Mouse (Mus musculus) forebrain, embryonic 15.5 days (tissue): ENCODE measurements around the gene Josd2. TPM values are rescaled to one million over a fixed set of nuclear protein-coding genes. Genes with fewer than 3 reads are reported as not detected.

Experiments
- ATAC-seq: fragments of 200-750 bp; cut with Nextera tagmentation; replicated peaks from 2 replicates; pipeline ENCODE4 v1.8.0; 2017; ENCODE audit warnings: mild to moderate bottlenecking, moderate TSS enrichment, moderate library complexity
- H3K27ac ChIP-seq: fragments of 300-500 bp; sonication (generic); replicated peaks from 2 replicates; pipeline ENCODE4 v1.5.1; 2015; ENCODE audit warnings: mild to moderate bottlenecking, inconsistent platforms
- H3K27me3 ChIP-seq: fragments of 300-500 bp; sonication (generic); 2 replicates; pipeline ENCODE4 v1.6.1; 2015; ENCODE audit warnings: inconsistent platforms
- H3K36me3 ChIP-seq: fragments of 300-500 bp; sonication (generic); 2 replicates; pipeline ENCODE4 v1.6.1; 2015; ENCODE audit warnings: mild to moderate bottlenecking, inconsistent platforms
- H3K4me1 ChIP-seq: fragments of 300-500 bp; sonication (generic); 2 replicates; pipeline ENCODE4 v1.6.1; 2015; ENCODE audit warnings: inconsistent platforms
- H3K4me2 ChIP-seq: fragments of 300-500 bp; sonication (generic); replicated peaks from 2 replicates; pipeline ENCODE4 v1.6.1; 2015; ENCODE audit warnings: mild to moderate bottlenecking, inconsistent platforms
- H3K4me3 ChIP-seq: fragments of 300-500 bp; sonication (generic); 2 replicates; pipeline ENCODE4 v1.5.1; 2015; ENCODE audit warnings: mild to moderate bottlenecking, inconsistent platforms
- H3K9ac ChIP-seq: fragments of 300-500 bp; sonication (generic); replicated peaks from 2 replicates; pipeline ENCODE4 v1.6.1; 2015; ENCODE audit warnings: mild to moderate bottlenecking, inconsistent platforms
- H3K9me3 ChIP-seq: fragments of 300-500 bp; sonication (generic); 2 replicates; pipeline ENCODE4 v1.6.1; 2016; ENCODE audit warnings: inconsistent platforms
- WGBS: fragments of 180-500 bp; shearing (Covaris S2); methylation state at CpG from one replicate; pipeline ENCODE4 v1.1.7; 2015; ENCODE audit warnings: mixed read lengths; 5-methylcytosine and 5-hydroxymethylcytosine counted together
- polyA plus RNA-seq: library from polyadenylated mRNA; unstranded; fragments of >200 nt; fragmentation: Nextera tagmentation; extraction: Ambion mirVana; gene quantifications from 2 replicates; pipeline ENCODE4 v1.2.1, GENCODE M21; 2015

Josd2 gene
- polyA plus RNA-seq, 1 experiment from 2014 or later, result 52.5 TPM

DNA sequence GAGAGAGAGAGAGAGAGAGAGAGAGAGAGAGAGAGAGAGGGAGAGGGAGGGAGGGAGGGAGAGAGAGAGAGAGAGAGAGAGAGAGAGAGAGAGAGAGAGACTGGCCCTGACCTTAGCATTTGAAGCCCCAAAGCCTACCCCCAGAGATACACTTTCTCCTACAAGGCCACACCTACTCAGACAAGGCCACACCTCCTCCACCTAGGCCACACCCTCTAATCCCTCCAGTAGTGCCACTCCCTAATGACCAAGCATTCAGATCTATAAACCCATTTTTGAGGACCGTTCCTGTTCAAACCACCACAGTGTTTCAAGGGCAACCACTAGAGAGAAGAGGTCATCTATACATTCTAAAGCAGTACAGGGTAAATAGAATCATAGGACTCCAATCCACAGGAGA, 11.5 kb upstream of the Josd2 start:
- peaks cover 59% of the 10 kb centered on the region for H3K36me3 ChIP-seq
- H3K27me3 ChIP-seq, result no peaks in the 10 kb centered on the region
- H3K9me3 ChIP-seq, result no peaks in the 10 kb centered on the region
- peaks cover 20% of the 10 kb centered on the region for H3K4me1 ChIP-seq
- ATAC-seq, result no peak
- H3K27ac ChIP-seq, result no peak overlapping the region
- H3K9ac ChIP-seq, result no peak overlapping the region
- WGBS, result 98% methylated on average over 1 of the region's 1 CpGs
- H3K4me3 ChIP-seq, result no peak overlapping the region
- H3K4me2 ChIP-seq, result no peak overlapping the region

DNA sequence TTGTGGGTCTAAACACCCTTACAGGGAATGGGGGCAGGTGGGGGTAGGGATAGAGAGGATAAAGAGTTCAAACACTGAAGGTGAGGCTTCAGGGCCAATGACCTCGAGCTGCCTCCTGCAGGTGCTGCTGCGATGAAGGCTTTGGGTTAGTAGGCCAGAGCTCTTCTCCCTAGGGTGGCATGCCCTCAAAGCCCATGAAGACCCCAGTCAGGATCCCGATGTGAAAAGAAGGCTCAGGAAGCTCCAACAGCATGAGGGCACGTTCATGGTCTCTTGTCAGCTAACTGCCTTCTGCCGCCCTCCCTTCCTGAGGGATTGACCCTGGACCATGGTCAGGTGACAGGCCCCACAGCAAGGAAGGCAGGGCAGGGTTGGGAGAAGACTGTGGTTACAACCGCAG, 7.7 kb upstream of the Josd2 start:
- Histone ChIP-seq H3K9ac (no peak overlapping the region), H3K36me3 (peaks cover 68% of the 10 kb centered on the region), H3K9me3 (no peaks in the 10 kb centered on the region), H3K4me1 (peaks cover 28% of the 10 kb centered on the region), H3K4me2 (no peak overlapping the region), H3K27me3 (no peaks in the 10 kb centered on the region), H3K4me3 (no peak overlapping the region), H3K27ac (no peak overlapping the region)
- ATAC-seq, result no peak
- 86% methylated on average over 6 of the region's 6 CpGs for WGBS

DNA sequence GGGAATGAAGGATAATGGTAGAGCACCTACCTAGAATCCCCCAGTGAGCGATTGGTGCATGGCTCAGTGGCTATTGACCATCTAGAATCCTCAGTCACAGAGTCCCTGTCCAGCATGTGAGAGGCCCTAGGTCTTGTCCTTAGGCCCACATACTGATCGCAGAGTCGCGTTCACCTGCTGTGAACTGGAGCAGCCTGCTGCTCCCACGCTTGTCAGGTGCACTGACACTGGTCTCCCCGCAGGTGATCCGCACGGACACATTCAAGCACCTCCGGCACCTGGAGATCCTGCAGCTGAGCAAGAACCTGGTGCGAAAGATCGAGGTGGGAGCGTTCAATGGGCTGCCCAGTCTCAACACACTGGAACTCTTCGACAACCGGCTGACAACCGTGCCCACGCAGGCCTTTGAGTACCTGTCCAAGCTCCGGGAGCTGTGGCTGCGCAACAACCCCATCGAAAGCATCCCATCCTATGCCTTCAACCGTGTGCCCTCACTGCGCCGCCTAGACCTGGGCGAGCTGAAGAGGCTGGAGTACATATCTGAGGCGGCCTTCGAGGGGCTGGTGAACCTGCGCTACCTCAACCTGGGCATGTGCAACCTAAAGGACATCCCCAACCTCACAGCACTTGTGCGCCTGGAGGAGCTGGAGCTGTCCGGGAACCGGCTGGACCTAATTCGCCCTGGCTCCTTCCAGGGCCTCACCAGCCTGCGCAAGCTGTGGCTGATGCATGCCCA, 6.8 kb upstream of the Josd2 start:
- H3K4me1 ChIP-seq, result peaks cover 33% of the 10 kb centered on the region
- H3K27ac ChIP-seq, result no peak overlapping the region
- H3K4me2 ChIP-seq, result no peak overlapping the region
- H3K27me3 ChIP-seq, result no peaks in the 10 kb centered on the region
- no peak for ATAC-seq
- H3K9ac ChIP-seq, result no peak overlapping the region
- no peak overlapping the region for H3K4me3 ChIP-seq
- WGBS, result 86% methylated on average over 31 of the region's 31 CpGs
- H3K9me3 ChIP-seq, result no peaks in the 10 kb centered on the region
- peaks cover 62% of the 10 kb centered on the region for H3K36me3 ChIP-seq

DNA sequence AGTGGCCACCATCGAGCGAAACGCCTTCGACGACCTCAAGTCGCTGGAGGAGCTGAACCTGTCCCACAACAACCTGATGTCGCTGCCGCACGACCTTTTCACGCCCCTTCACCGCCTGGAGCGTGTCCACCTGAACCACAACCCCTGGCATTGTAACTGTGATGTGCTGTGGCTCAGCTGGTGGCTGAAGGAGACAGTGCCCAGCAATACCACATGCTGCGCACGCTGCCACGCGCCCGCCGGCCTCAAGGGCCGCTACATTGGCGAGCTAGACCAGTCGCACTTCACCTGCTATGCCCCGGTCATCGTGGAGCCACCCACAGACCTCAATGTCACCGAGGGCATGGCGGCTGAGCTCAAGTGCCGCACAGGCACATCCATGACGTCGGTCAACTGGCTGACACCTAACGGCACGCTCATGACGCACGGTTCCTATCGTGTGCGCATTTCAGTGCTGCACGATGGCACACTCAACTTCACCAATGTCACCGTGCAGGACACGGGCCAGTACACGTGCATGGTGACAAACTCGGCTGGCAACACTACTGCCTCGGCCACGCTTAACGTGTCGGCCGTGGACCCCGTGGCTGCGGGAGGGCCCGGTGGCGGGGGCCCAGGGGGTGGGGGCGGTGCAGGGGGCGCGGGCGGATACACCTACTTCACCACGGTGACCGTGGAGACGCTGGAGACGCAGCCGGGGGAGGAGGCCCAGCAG, 6.1 kb upstream of the Josd2 start:
- 83% methylated on average over 57 of the region's 57 CpGs for WGBS
- peaks cover 33% of the 10 kb centered on the region for H3K4me1 ChIP-seq

DNA sequence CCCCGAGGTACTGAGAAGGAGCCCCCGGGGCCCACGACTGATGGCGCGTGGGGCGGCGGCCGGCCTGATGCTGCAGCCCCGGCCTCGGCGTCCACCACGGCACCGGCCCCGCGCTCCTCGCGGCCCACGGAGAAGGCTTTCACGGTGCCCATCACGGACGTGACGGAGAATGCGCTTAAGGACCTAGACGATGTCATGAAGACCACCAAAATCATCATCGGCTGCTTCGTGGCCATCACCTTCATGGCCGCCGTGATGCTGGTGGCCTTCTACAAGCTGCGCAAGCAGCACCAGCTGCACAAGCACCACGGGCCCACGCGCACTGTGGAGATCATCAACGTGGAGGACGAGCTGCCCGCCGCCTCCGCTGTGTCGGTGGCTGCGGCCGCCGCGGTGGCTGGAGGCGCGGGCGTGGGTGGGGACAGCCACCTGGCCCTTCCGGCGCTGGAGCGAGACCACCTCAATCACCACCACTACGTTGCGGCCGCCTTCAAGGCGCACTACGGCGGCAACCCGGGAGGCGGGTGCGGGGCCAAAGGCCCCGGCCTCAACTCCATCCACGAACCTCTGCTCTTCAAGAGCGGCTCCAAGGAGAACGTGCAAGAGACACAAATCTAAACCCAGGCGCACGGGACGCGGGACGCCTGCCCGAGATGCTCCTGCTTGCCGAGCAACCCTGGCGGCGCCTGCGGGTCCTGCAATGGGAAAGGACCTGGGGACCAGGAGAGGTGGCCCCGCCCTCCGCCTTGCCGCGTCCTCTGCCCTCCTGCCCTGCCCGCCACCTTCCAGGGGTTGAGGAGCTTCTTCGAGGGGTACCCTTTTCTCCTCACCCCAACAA, 5.3 kb upstream of the Josd2 start:
- H3K27ac ChIP-seq, result no peak overlapping the region
- ATAC-seq, result no peak
- H3K9me3 ChIP-seq, result no peaks in the 10 kb centered on the region
- H3K4me2 ChIP-seq, result no peak overlapping the region
- no peak overlapping the region for H3K9ac ChIP-seq
- peaks cover 49% of the 10 kb centered on the region for H3K36me3 ChIP-seq
- WGBS, result 40% methylated on average over 77 of the region's 77 CpGs
- H3K4me3 ChIP-seq, result no peak overlapping the region
- peaks cover 40% of the 10 kb centered on the region for H3K4me1 ChIP-seq
- no peaks in the 10 kb centered on the region for H3K27me3 ChIP-seq

More for the DNA sequence above, 6.1 kb upstream of the Josd2 start:
- Histone ChIP-seq H3K4me3 (no peak overlapping the region), H3K27ac (no peak overlapping the region), H3K36me3 (peaks cover 57% of the 10 kb centered on the region), H3K9me3 (no peaks in the 10 kb centered on the region), H3K27me3 (no peaks in the 10 kb centered on the region), H3K4me2 (no peak overlapping the region), H3K9ac (no peak overlapping the region)
- ATAC-seq, result no peak

DNA sequence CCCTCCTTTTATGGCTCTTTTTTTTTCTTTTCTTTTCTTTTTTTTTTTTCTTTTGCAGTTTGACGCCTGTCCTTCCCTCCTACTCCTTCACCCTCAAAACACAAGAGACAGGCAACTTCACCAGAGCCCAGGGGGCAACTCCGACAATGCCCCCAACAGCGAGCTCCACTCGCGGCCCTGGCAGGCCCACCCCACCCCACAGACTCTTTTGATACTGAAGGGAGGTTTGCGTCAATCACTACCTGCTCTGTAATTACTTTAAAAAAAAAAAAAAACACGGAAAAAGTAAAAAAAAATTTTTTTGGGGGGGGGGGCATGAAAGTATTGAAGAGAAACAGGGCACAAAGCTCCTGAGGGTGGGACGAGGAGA, 4.7 kb upstream of the Josd2 start:
- WGBS, result 55% methylated on average over 8 of the region's 8 CpGs
- peaks cover 44% of the 10 kb centered on the region for H3K36me3 ChIP-seq
- peaks cover 42% of the 10 kb centered on the region for H3K4me1 ChIP-seq
- no peak overlapping the region for H3K4me3 ChIP-seq
- no peak overlapping the region for H3K4me2 ChIP-seq
- H3K9me3 ChIP-seq, result no peaks in the 10 kb centered on the region
- no peak for ATAC-seq
- no peak overlapping the region for H3K9ac ChIP-seq
- no peaks in the 10 kb centered on the region for H3K27me3 ChIP-seq
- H3K27ac ChIP-seq, result peak overlapping the region; percentile 72; the same call in 1 of the 2 replicates

DNA sequence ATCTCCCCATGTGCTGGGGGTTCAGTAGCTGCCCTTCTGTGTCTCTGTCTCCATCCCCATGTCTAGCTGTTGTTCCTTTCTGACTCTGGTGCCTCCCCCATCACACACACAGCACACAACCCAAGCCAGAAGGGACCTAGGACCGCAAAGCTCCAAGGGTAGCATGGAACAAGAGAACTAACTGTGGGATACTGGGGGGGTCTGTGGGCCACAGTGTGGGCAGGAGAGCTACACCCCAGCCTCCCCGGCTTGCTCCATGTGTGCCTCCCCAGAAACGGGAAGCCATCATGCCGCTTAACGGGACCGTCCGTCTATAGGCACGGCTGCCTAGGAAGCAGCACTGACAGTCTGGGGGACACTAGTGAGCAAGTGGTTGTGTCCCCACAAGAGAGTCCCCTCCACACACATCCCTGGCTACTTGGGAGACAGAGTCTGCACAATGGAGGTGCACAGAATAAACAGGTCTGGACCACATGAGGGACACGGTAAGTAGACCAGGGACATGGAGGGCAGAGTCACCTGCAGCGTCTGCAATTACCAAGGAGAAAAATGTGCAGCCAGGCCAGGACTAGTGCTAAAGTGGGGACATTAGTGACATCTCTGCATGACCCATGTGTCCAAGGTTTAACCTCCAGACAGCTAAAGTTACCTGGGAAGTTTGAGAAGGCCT, 4.1 kb upstream of the Josd2 start:
- no peak overlapping the region for H3K9ac ChIP-seq
- 86% methylated on average over 10 of the region's 10 CpGs for WGBS
- H3K36me3 ChIP-seq, result peaks cover 38% of the 10 kb centered on the region
- no peak overlapping the region for H3K4me3 ChIP-seq
- H3K4me2 ChIP-seq, result no peak overlapping the region
- ATAC-seq, result no peak
- no peaks in the 10 kb centered on the region for H3K27me3 ChIP-seq
- H3K4me1 ChIP-seq, result peaks cover 47% of the 10 kb centered on the region
- no peaks in the 10 kb centered on the region for H3K9me3 ChIP-seq
- peak overlapping the region; percentile 72 for H3K27ac ChIP-seq

DNA sequence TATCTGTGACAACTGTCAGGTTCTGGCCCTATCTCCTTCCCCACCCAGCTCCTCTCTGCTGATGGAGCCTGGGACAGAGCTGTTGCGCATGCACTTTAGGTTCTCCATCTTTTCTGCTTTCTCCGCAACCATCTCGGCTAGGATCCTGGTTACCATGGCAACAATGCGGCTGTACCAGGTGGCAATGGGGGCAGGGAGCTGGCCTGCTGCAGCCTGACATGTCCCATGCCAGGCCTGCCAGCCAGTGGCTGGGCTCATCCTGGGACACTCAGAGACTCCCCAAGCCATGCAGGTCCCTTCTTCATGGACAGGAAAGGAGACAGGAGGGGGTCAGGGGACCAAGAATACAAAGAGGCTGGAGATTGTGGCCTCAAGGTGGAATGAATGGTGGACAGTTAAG, 3.3 kb upstream of the Josd2 start:
- Histone ChIP-seq H3K36me3 (peaks cover 32% of the 10 kb centered on the region), H3K9me3 (no peaks in the 10 kb centered on the region), H3K4me3 (no peak overlapping the region), H3K27me3 (no peaks in the 10 kb centered on the region), H3K9ac (no peak overlapping the region), H3K4me2 (no peak overlapping the region), H3K4me1 (peaks cover 55% of the 10 kb centered on the region), H3K27ac (peak overlapping the region; percentile 72)
- 13% methylated on average over 4 of the region's 4 CpGs for WGBS
- ATAC-seq, result no peak

DNA sequence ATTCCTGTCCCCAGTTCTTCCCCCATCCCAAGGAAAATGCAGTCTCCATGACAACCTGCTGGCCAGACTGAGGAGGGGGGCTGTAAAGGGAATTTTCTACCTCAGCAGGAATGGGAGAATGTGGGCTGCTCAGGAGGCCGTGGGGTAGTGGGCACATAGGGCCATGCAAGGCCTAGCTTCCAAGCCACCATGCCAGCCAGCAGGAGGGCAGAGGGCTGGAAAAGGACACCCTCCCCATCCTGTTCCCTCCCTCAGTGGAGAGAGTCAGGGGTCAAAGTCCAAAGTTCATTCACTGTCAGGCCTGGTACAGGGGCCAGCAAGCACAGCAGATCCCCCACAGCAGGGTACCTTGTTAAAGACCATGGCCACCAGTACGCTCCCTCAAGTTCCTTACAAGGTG, 2.7 kb upstream of the Josd2 start, which contains the start of gene Aspdh:
TSS of gene Aspdh (plus strand) at position 281 of the 400 bp plus-strand sequence.
- Histone ChIP-seq H3K27ac (peak within 1 kb of the TSS; percentile 72), H3K36me3 (peaks cover 32% of the 10 kb centered on the region), H3K9ac (no peak within 1 kb of the TSS), H3K4me1 (peaks cover 58% of the 10 kb centered on the region), H3K4me3 (no peak within 1 kb of the TSS), H3K27me3 (no peaks in the 10 kb centered on the region), H3K4me2 (no peak within 1 kb of the TSS), H3K9me3 (no peaks in the 10 kb centered on the region)
- ATAC-seq, result no peak
- 47% methylated on average over 2 of the region's 2 CpGs for WGBS

DNA sequence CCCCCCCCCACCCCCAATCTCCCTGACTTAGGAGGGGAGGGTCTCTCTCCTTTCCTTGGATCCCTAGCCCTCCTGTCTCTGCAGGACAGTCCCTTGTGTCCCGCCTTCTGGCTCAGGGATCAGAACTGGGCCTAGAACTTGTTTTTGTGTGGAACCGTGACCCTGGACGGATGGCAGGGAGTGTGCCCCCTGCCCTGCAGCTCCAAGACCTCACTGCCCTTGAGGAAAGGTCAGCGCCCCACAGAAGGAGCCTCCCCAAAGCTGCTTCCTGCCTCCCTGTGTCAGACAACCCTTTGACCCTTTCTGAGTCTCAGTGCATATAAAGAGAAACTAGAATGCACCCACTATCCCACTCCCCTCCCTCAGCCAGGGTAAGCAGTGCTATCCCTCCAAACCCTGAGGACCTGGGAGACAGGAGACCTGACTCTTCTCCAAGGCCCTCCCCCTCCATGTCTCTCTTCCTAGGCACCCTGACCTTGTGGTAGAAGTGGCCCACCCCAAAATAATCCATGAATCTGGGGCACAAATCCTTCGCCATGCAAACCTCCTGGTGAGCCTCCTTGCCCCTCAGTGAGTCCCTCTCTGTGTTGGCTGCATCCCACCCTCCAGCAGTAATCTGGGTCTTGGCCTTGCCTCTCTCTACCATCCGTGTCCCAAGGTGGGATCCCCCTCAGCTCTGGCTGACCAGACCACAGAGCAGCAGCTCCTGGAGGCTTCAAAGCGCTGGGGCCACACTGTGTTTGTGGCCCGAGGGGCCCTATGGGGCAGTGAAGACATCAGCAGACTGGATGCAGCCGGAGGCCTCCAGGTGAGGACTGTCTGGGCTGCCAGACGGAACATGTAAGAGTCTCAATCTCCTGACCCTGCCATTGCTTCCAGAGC, 1.5 kb upstream of the Josd2 start:
- no peak overlapping the region for H3K4me2 ChIP-seq
- peaks cover 27% of the 10 kb centered on the region for H3K36me3 ChIP-seq
- H3K27ac ChIP-seq, result peak overlapping the region; percentile 92; the same call in 1 of the 2 replicates
- no peak overlapping the region for H3K9ac ChIP-seq
- ATAC-seq, result no peak
- H3K27me3 ChIP-seq, result no peaks in the 10 kb centered on the region
- H3K4me3 ChIP-seq, result no peak overlapping the region
- 78% methylated on average over 10 of the region's 10 CpGs for WGBS
- H3K4me1 ChIP-seq, result peaks cover 58% of the 10 kb centered on the region
- no peaks in the 10 kb centered on the region for H3K9me3 ChIP-seq

DNA sequence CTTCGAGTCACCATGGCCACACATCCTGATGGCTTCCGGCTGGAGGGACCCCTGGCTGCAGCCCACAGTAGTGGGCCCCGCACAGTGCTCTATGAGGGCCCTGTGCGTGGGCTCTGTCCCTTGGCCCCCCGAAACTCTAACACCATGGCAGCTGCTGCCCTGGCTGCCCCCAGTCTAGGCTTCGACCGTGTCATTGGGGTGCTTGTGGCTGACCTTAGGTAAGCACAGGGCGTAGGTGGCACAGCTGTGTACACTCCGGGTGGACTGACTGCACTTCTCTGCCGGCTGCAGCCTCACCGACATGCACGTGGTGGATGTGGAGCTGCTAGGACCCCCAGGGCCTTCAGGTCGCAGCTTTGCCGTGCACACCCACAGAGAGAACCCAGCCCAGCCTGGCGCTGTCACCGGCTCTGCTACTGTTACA, 880 bp upstream of the Josd2 start:
- 82% methylated on average over 16 of the region's 16 CpGs for WGBS
- Histone ChIP-seq H3K9me3 (no peaks in the 10 kb centered on the region), H3K27me3 (no peaks in the 10 kb centered on the region), H3K36me3 (peaks cover 20% of the 10 kb centered on the region), H3K27ac (peak overlapping the region; percentile 92), H3K4me2 (no peak overlapping the region), H3K4me3 (0 out of 2 replicates have a peak overlapping the region, but pooled peaks have one; percentile 57), H3K9ac (no peak overlapping the region), H3K4me1 (peaks cover 58% of the 10 kb centered on the region)
- peak; percentile 0; the same call in 1 of the 2 replicates for ATAC-seq
